Mouse (Mus musculus) G1E (cell line): Measurements from ENCODE around the gene Tuba1b. TPM values are rescaled to one million over a fixed set of nuclear protein-coding genes. Genes with fewer than 3 reads are reported as not detected.

Source experiments
- ATAC-seq: 2 replicates; pipeline ENCODE4 v1.8.0; 2016; ENCODE audit warnings: mild to moderate bottlenecking; ENCODE audit not compliant: insufficient number of reproducible peaks, poor library complexity, low FRiP score, severe bottlenecking; ENCODE audit errors: extremely low read depth
- DNase-seq: peaks from one replicate; pipeline ENCODE4 v3.0.0; 2012; ENCODE audit warnings: low spot score
- H3K27me3 ChIP-seq: 2 replicates; pipeline ENCODE4 v1.6.1; 2012; ENCODE audit warnings: mild to moderate bottlenecking, low read length, inconsistent platforms; ENCODE audit not compliant: insufficient read depth
- H3K36me3 ChIP-seq: replicated peaks from 2 replicates; pipeline ENCODE3; 2012; ENCODE audit warnings: mild to moderate bottlenecking, inconsistent platforms
- H3K4me1 ChIP-seq: 2 replicates; pipeline ENCODE4 v1.6.1; 2012; ENCODE audit warnings: low read depth, low read length, inconsistent platforms, mixed read lengths; ENCODE audit not compliant: insufficient read depth
- H3K4me3 ChIP-seq: 2 replicates; pipeline ENCODE4 v1.5.1; 2012; ENCODE audit warnings: low read depth, mild to moderate bottlenecking, inconsistent platforms, low read length, moderate library complexity, mixed read lengths
- H3K9me3 ChIP-seq: replicated peaks from 2 replicates; pipeline ENCODE4 v1.6.1; 2012; ENCODE audit warnings: inconsistent platforms
- CTCF ChIP-seq: IDR thresholded peaks from 2 replicates; pipeline ENCODE4 v1.5.1; 2012; ENCODE audit warnings: low read depth, low read length, inconsistent platforms, mixed read lengths
- GATA1 ChIP-seq: IDR thresholded peaks from 2 replicates; pipeline ENCODE4 v1.6.1; 2012; ENCODE audit warnings: borderline replicate concordance, low read length, inconsistent platforms, mixed read lengths
- GATA2 ChIP-seq: IDR thresholded peaks from 2 replicates; pipeline ENCODE4 v1.6.1; 2012; ENCODE audit warnings: low read depth, low read length, inconsistent platforms, borderline replicate concordance
- POLR2AphosphoS5 ChIP-seq: IDR thresholded peaks from 2 replicates; pipeline ENCODE4 v1.6.1; 2012; ENCODE audit warnings: low read depth, low read length, inconsistent platforms; ENCODE audit not compliant: insufficient replicate concordance
- TAL1 ChIP-seq: conservative IDR thresholded peaks from 2 replicates; pipeline ENCODE4 v1.6.1; 2012; ENCODE audit warnings: low read depth, low read length, inconsistent platforms, mixed read lengths
- polyA plus RNA-seq: library from polyadenylated mRNA; stranded (reverse); fragments of >175 nt; gene quantifications from 2 replicates; pipeline ENCODE4 v1.2.3, GENCODE M21; 2012
- total RNA-seq, 2 experiments: library from RNA; stranded (forward) in 1 of 2; stranded (reverse) in 1 of 2; fragments of 200-1000 nt in 1 of 2; fragments of >200 nt in 1 of 2; fragmentation: Nextera tagmentation in 1 of 2; gene quantifications; 2 replicates each; pipeline ENCODE4 v1.2.3; 2014 to 2017

Gene Tuba1b
- total and polyA plus RNA-seq, 3 experiments: 384 to 1,866 (median 717) TPM

GRCm38 (mm10) chr15:98884106-98884505 is 50.3 kb downstream of the Tuba1b start:
- peaks cover 9% of the 10 kb centered on the region for H3K27me3 ChIP-seq
- TF ChIP-seq POLR2AphosphoS5 (no peak), GATA2 (no peak), CTCF (no peak), GATA1 (no peak), TAL1 (no peak)
- H3K4me1 ChIP-seq: peaks cover 29% of the 10 kb centered on the region
- DNase-seq (no peak), ATAC-seq (no peak)
- H3K9me3 ChIP-seq: no peaks in the 10 kb centered on the region
- H3K4me3 ChIP-seq: no peak overlapping the region
- H3K36me3 ChIP-seq: peaks cover 7% of the 10 kb centered on the region

- peaks cover 12% of the 10 kb centered on the region for H3K36me3 ChIP-seq
- TF ChIP-seq TAL1 (no peak), CTCF (no peak), GATA1 (no peak), POLR2AphosphoS5 (no peak), GATA2 (no peak)
- ATAC-seq (no peak), DNase-seq (no peak)
- peaks cover 8% of the 10 kb centered on the region for H3K27me3 ChIP-seq
- no peak overlapping the region for H3K4me3 ChIP-seq
- peaks cover 34% of the 10 kb centered on the region for H3K4me1 ChIP-seq
- H3K9me3 ChIP-seq: no peaks in the 10 kb centered on the region
Measured at GRCm38 (mm10) chr15:98883661-98884060, 50.7 kb downstream of the Tuba1b start.

GRCm38 (mm10) chr15:98881656-98882008 is 52.7 kb downstream of the Tuba1b start:
- ATAC-seq: no peak
- TF ChIP-seq GATA2: no peak
- Histone ChIP-seq H3K9me3 (no peaks in the 10 kb centered on the region), H3K36me3 (peaks cover 23% of the 10 kb centered on the region), H3K4me1 (peaks cover 38% of the 10 kb centered on the region), H3K4me3 (peak overlapping the region; percentile 81; the same call in 1 of the 2 replicates), H3K27me3 (peaks cover under 1% of the 10 kb centered on the region; the same call in 1 of the 2 replicates)
- DNase-seq: no peak

Other genes starting within 250 kb of the Tuba1b start
- gene Ccdc65, start 226.4 kb downstream of the Tuba1b start, total RNA-seq (2014; fragmentation: Nextera tagmentation): 1.0 TPM in 1 of 2 replicates, not detected in the other
- 0.06 and 0.60 TPM in 2 replicates for gene Ccdc65, start 226.4 kb downstream of the Tuba1b start, total RNA-seq (2017)
- gene Ccdc65, start 226.4 kb downstream of the Tuba1b start, polyA plus RNA-seq: not detected in 2 replicates
- gene Fkbp11, start 206.4 kb downstream of the Tuba1b start, total RNA-seq (2014; fragmentation: Nextera tagmentation): 11.5 and 14.1 TPM in 2 replicates
- 6.2 and 6.7 TPM in 2 replicates for gene Fkbp11, start 206.4 kb downstream of the Tuba1b start, total RNA-seq (2017)
- gene Fkbp11, start 206.4 kb downstream of the Tuba1b start, polyA plus RNA-seq: 20.2 and 23.8 TPM in 2 replicates
- 60.9 and 65.0 TPM in 2 replicates for gene Arf3, start 171.4 kb downstream of the Tuba1b start, total RNA-seq (2014; fragmentation: Nextera tagmentation)
- 37.9 and 41.6 TPM in 2 replicates for gene Arf3, start 171.4 kb downstream of the Tuba1b start, total RNA-seq (2017)
- 55.4 and 58.2 TPM in 2 replicates for gene Arf3, start 171.4 kb downstream of the Tuba1b start, polyA plus RNA-seq
- not detected in 2 replicates for gene Wnt10b, start 156.4 kb downstream of the Tuba1b start, total RNA-seq (2014; fragmentation: Nextera tagmentation)
- 0.27 TPM in 1 of 2 replicates, not detected in the other for gene Wnt10b, start 156.4 kb downstream of the Tuba1b start, total RNA-seq (2017)
- gene Wnt10b, start 156.4 kb downstream of the Tuba1b start, polyA plus RNA-seq: 0.05 and 0.09 TPM in 2 replicates
- not detected in 2 replicates for gene Wnt1, start 144.7 kb downstream of the Tuba1b start, total RNA-seq (2014; fragmentation: Nextera tagmentation)
- not detected in 2 replicates for gene Wnt1, start 144.7 kb downstream of the Tuba1b start, total RNA-seq (2017)
- gene Wnt1, start 144.7 kb downstream of the Tuba1b start, polyA plus RNA-seq: not detected in 2 replicates
- not detected in 2 replicates for gene Ddn, start 125.1 kb downstream of the Tuba1b start, total RNA-seq (2014; fragmentation: Nextera tagmentation)
- gene Ddn, start 125.1 kb downstream of the Tuba1b start, total RNA-seq (2017): 0.17 and 0.22 TPM in 2 replicates
- 0.07 and 0.08 TPM in 2 replicates for gene Ddn, start 125.1 kb downstream of the Tuba1b start, polyA plus RNA-seq
- 62.8 and 72.4 TPM in 2 replicates for gene Prkag1, start 103.0 kb downstream of the Tuba1b start, total RNA-seq (2014; fragmentation: Nextera tagmentation)
- 114 and 150 TPM in 2 replicates for gene Prkag1, start 103.0 kb downstream of the Tuba1b start, total RNA-seq (2017)
- gene Prkag1, start 103.0 kb downstream of the Tuba1b start, polyA plus RNA-seq: 106 and 142 TPM in 2 replicates
- gene Kmt2d, start 63.4 kb downstream of the Tuba1b start, total RNA-seq (2014; fragmentation: Nextera tagmentation): 141 and 150 TPM in 2 replicates
- gene Kmt2d, start 63.4 kb downstream of the Tuba1b start, total RNA-seq (2017): 22.1 and 27.0 TPM in 2 replicates
- 42.8 and 57.8 TPM in 2 replicates for gene Kmt2d, start 63.4 kb downstream of the Tuba1b start, polyA plus RNA-seq
- 5.2 and 8.4 TPM in 2 replicates for gene Rhebl1, start 40.0 kb downstream of the Tuba1b start, total RNA-seq (2014; fragmentation: Nextera tagmentation)
- gene Rhebl1, start 40.0 kb downstream of the Tuba1b start, total RNA-seq (2017): 7.8 and 8.0 TPM in 2 replicates
- gene Rhebl1, start 40.0 kb downstream of the Tuba1b start, polyA plus RNA-seq: 2.7 and 2.9 TPM in 2 replicates
- gene Dhh, start 36.0 kb downstream of the Tuba1b start, total RNA-seq (2014; fragmentation: Nextera tagmentation): not detected in 2 replicates
- gene Dhh, start 36.0 kb downstream of the Tuba1b start, total RNA-seq (2017): 0.05 and 0.06 TPM in 2 replicates
- gene Dhh, start 36.0 kb downstream of the Tuba1b start, polyA plus RNA-seq: not detected in 2 replicates
- 10.9 and 17.1 TPM in 2 replicates for gene Lmbr1l, start 16.3 kb downstream of the Tuba1b start, total RNA-seq (2014; fragmentation: Nextera tagmentation)
- gene Lmbr1l, start 16.3 kb downstream of the Tuba1b start, total RNA-seq (2017): 4.5 and 7.4 TPM in 2 replicates
- gene Lmbr1l, start 16.3 kb downstream of the Tuba1b start, polyA plus RNA-seq: 9.6 and 9.7 TPM in 2 replicates
- not detected in 2 replicates for gene Gm49450, start 19.0 kb upstream of the Tuba1b start, total RNA-seq (2014; fragmentation: Nextera tagmentation)
- gene Gm49450, start 19.0 kb upstream of the Tuba1b start, total RNA-seq (2017): not detected in 2 replicates
- gene Gm49450, start 19.0 kb upstream of the Tuba1b start, polyA plus RNA-seq: not detected in 2 replicates
- gene Tuba1a, start 19.1 kb upstream of the Tuba1b start, total RNA-seq (2014; fragmentation: Nextera tagmentation): 11.6 and 22.3 TPM in 2 replicates
- gene Tuba1a, start 19.1 kb upstream of the Tuba1b start, total RNA-seq (2017): 35.9 and 52.0 TPM in 2 replicates
- gene Tuba1a, start 19.1 kb upstream of the Tuba1b start, polyA plus RNA-seq: 1.4 and 3.3 TPM in 2 replicates
- 856 and 1,023 TPM in 2 replicates for gene Tuba1c, start 95.3 kb upstream of the Tuba1b start, total RNA-seq (2014; fragmentation: Nextera tagmentation)
- 252 and 273 TPM in 2 replicates for gene Tuba1c, start 95.3 kb upstream of the Tuba1b start, total RNA-seq (2017)
- 47.1 and 72.7 TPM in 2 replicates for gene Tuba1c, start 95.3 kb upstream of the Tuba1b start, polyA plus RNA-seq
- not detected in 2 replicates for gene Prph, start 120.6 kb upstream of the Tuba1b start, total RNA-seq (2014; fragmentation: Nextera tagmentation)
- gene Prph, start 120.6 kb upstream of the Tuba1b start, total RNA-seq (2017): not detected in 2 replicates
- not detected in 2 replicates for gene Prph, start 120.6 kb upstream of the Tuba1b start, polyA plus RNA-seq
- gene Troap, start 140.0 kb upstream of the Tuba1b start, total RNA-seq (2014; fragmentation: Nextera tagmentation): 58.2 and 59.0 TPM in 2 replicates
- gene Troap, start 140.0 kb upstream of the Tuba1b start, total RNA-seq (2017): 22.3 and 22.8 TPM in 2 replicates
- gene Troap, start 140.0 kb upstream of the Tuba1b start, polyA plus RNA-seq: 71.0 and 73.9 TPM in 2 replicates
- not detected in 2 replicates for gene C1ql4, start 153.3 kb upstream of the Tuba1b start, total RNA-seq (2014; fragmentation: Nextera tagmentation)
- not detected in 2 replicates for gene C1ql4, start 153.3 kb upstream of the Tuba1b start, total RNA-seq (2017)
- gene C1ql4, start 153.3 kb upstream of the Tuba1b start, polyA plus RNA-seq: not detected in 2 replicates
- not detected in 2 replicates for gene Dnajc22, start 158.6 kb upstream of the Tuba1b start, total RNA-seq (2014; fragmentation: Nextera tagmentation)
- gene Dnajc22, start 158.6 kb upstream of the Tuba1b start, total RNA-seq (2017): 0.16 TPM in 1 of 2 replicates, not detected in the other
- gene Dnajc22, start 158.6 kb upstream of the Tuba1b start, polyA plus RNA-seq: not detected in 2 replicates
- not detected in 2 replicates for gene Spats2, start 191.4 kb upstream of the Tuba1b start, total RNA-seq (2014; fragmentation: Nextera tagmentation)
- gene Spats2, start 191.4 kb upstream of the Tuba1b start, total RNA-seq (2017): 0.05 and 0.12 TPM in 2 replicates
- not detected in 2 replicates for gene Spats2, start 191.4 kb upstream of the Tuba1b start, polyA plus RNA-seq